ENCODE assay signal across 16 mouse cellular contexts in genomic region chr12:71386251-71386650, GRCm38 (mm10).
"Had no signal": no experiment of that assay in that cellular context is flagged by ENCODE, and none has a peak within 500 bp of the region (broad histone marks: within the 10 kb centered on the region; RNA-seq: fewer than 3 reads in every experiment).

No protein-coding gene starts in this region.

- H3K4me3 ChIP-seq: kidney, embryonic 15.5 days; limb, embryonic 13.5 days; liver, embryonic 13.5 days had no signal

- H3K9me3 ChIP-seq: kidney, embryonic 15.5 days; limb, embryonic 13.5 days; liver, embryonic 13.5 days had no signal

- H3K4me2 ChIP-seq: kidney, embryonic 15.5 days; limb, embryonic 13.5 days; liver, embryonic 13.5 days; midbrain, embryonic 11.5 days had no signal

- H3K9ac ChIP-seq: kidney, embryonic 15.5 days; limb, embryonic 13.5 days; liver, embryonic 13.5 days had no signal

- H3K4me1 ChIP-seq: kidney, embryonic 15.5 days; limb, embryonic 13.5 days; liver, embryonic 13.5 days had no signal

- H3K27me3 ChIP-seq: kidney, embryonic 15.5 days; limb, embryonic 13.5 days; liver, embryonic 13.5 days had no signal

- DNase-seq: kidney, postnatal 10 days; kidney, postnatal 36 days; layer of hippocampus, postnatal 36 days; left cerebral cortex, postnatal 4 days; liver, embryonic 13.5 days; lung, adult 2 months; lung, postnatal 14 days; lung, postnatal 4 days; midbrain, embryonic 14.5 days; thymus, adult 2 months; thymus, postnatal 14 days; thymus, postnatal 4 days had no signal

- H3K36me3 ChIP-seq: kidney, embryonic 15.5 days; limb, embryonic 13.5 days; liver, embryonic 13.5 days had no signal

- H3K27ac ChIP-seq: kidney, embryonic 15.5 days; limb, embryonic 13.5 days; liver, embryonic 13.5 days; stomach, postnatal 0 days had no signal
